Mouse (Mus musculus) splenic B cell, adult 2 months (primary cell): ENCODE results near the gene Gria4.
"Not testable (repeated sequence)": the region's sequence is repeated elsewhere in the genome, so short reads cannot be mapped to it uniquely, and the experiment has no call there.

Source experiments
- DNase-seq: peaks from one replicate; pipeline ENCODE4 v3.0.0-alpha.2; 2011; ENCODE audit warnings: low read depth, low spot score
- H3K27me3 ChIP-seq: 2 replicates; pipeline ENCODE4 v1.6.1; 2012; ENCODE audit warnings: mild to moderate bottlenecking, low read length, moderate library complexity, mixed read lengths; ENCODE audit not compliant: control insufficient read depth, poor library complexity, insufficient read depth, severe bottlenecking
- H3K36me3 ChIP-seq: 2 replicates; pipeline ENCODE4 v1.6.1; 2012; ENCODE audit warnings: mild to moderate bottlenecking, low read length, moderate library complexity, mixed read lengths; ENCODE audit not compliant: control insufficient read depth, poor library complexity, insufficient read depth, severe bottlenecking

Gria4 gene

GRCm38 (mm10) chr9:4486428-4486827 lies 309.6 kb downstream of the Gria4 start:
- no peaks in the 10 kb centered on the region for H3K27me3 ChIP-seq
- DNase-seq, result no peak
- no peaks in the 10 kb centered on the region for H3K36me3 ChIP-seq

- DNase-seq, result no peak
These were observed 311.5 kb downstream of the Gria4 start for GRCm38 (mm10) chr9:4484502-4484901.

GRCm38 (mm10) chr9:4470791-4471190 lies 325.2 kb downstream of the Gria4 start:
- DNase-seq, result no peak
- Histone ChIP-seq H3K27me3 (no peaks in the 10 kb centered on the region), H3K36me3 (no peaks in the 10 kb centered on the region)

More at GRCm38 (mm10) chr9:4484502-4484901, 311.5 kb downstream of the Gria4 start:
- H3K27me3 ChIP-seq, result no peaks in the 10 kb centered on the region
- H3K36me3 ChIP-seq, result no peaks in the 10 kb centered on the region

DNA sequence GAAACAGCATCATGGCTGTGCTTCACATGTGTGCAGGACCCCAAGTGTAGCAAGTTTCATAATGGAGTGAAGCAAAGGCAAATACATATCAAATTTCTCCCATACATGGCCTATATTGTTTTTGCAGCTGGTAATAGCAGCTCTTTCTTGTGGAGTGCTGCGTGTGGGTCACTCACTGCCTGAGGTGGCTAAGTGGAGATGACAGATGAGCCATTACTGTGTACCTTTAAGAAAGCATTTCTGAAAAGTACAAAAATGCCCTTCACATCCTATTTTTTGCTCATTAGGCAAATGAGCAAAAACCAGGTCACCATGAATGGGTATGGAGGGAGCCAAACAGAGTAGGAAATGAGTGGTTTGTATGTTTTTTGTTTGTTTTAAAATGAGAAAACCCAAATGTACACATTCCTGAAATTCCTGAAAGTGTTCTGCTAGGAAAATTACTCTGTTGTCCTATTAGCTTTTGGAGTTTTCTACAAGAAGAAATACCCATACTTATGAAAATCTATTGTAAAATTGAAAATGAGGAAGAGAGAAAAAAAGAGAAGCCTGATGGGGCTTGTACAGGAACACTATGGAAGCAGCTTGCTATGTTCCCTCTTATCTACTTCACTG lies 336.5 kb downstream of the Gria4 start:
- DNase-seq, result no peak
- H3K36me3 ChIP-seq, result no peaks in the 10 kb centered on the region
- H3K27me3 ChIP-seq, result no peaks in the 10 kb centered on the region

GRCm38 (mm10) chr9:4458193-4458592 lies 337.8 kb downstream of the Gria4 start:
- Histone ChIP-seq H3K27me3 (no peaks in the 10 kb centered on the region), H3K36me3 (no peaks in the 10 kb centered on the region)
- DNase-seq, result no peak

GRCm38 (mm10) chr9:4457644-4458043 lies 338.4 kb downstream of the Gria4 start:
- DNase-seq, result no peak
- H3K27me3 ChIP-seq, result no peaks in the 10 kb centered on the region

DNA sequence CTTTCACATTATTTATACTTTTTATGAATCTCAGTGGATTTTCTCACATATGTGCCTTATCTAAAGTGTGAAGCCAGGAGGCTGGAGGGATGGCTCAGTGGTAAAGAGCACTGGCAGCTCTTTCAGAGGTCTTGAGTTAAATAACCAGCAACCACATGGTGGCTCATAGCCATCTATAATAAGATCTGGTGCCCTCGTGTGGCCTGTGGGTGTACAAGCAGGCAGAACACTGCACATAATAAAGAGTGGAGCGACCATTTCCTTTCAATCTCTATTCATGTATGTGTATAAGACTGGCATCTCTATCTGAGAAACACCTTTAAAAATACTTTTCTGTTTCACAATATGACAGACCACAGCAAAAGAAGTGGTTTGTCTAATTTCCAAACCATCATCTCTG lies 353.1 kb downstream of the Gria4 start:
- no peaks in the 10 kb centered on the region for H3K36me3 ChIP-seq
- no peaks in the 10 kb centered on the region for H3K27me3 ChIP-seq
- peak; percentile 48 for DNase-seq

More at GRCm38 (mm10) chr9:4457644-4458043, 338.4 kb downstream of the Gria4 start:
- H3K36me3 ChIP-seq, result no peaks in the 10 kb centered on the region

DNA sequence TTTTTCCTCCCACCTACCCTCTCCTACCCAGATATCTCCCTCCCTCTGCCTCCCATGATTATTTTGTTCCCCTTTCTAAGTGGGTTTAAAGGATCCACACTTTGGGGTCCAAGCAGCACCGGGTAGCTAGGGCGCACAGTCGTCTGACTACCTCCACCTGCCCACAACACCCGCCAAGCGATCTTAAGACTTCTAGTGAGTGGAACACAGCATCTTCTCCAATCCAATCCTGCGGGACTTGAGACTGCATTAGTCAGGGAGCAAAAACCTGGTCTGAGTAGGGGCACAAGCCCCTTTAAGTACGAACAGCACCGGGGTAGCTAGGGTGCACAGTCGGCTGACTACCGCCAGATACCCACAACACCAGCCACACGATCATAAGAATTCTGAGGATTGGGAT lies 395.2 kb downstream of the Gria4 start:
- not testable (repeated sequence) for DNase-seq, H3K27me3 ChIP-seq, H3K36me3 ChIP-seq

DNA sequence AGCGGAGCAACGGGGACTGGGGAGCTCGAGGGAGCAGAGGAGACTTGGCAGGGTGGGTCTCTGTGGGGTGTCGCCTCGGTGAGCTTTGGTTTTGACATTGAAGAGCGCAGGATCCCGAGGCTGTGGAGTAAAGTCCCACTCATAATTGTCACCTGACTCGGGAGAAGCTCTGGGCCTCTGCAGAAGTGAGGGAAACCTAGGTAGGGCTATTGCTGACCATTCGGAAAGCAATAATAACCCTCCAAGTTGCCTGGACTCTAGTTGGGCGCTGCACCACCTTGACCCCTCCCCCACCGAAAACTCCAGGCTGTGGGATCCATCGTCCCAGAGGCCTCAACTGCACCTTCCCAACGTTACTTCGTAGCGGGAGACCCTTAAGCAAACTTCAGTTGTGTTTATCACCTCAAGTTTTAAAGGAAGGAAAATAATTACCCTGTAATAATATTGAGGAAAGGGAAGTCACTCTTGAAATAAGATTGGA lies 419.4 kb downstream of the Gria4 start:
- H3K36me3 ChIP-seq, result peaks cover under 1% of the 10 kb centered on the region; the same call in 1 of the 2 replicates
- H3K27me3 ChIP-seq, result no peaks in the 10 kb centered on the region
- no peak for DNase-seq

DNA sequence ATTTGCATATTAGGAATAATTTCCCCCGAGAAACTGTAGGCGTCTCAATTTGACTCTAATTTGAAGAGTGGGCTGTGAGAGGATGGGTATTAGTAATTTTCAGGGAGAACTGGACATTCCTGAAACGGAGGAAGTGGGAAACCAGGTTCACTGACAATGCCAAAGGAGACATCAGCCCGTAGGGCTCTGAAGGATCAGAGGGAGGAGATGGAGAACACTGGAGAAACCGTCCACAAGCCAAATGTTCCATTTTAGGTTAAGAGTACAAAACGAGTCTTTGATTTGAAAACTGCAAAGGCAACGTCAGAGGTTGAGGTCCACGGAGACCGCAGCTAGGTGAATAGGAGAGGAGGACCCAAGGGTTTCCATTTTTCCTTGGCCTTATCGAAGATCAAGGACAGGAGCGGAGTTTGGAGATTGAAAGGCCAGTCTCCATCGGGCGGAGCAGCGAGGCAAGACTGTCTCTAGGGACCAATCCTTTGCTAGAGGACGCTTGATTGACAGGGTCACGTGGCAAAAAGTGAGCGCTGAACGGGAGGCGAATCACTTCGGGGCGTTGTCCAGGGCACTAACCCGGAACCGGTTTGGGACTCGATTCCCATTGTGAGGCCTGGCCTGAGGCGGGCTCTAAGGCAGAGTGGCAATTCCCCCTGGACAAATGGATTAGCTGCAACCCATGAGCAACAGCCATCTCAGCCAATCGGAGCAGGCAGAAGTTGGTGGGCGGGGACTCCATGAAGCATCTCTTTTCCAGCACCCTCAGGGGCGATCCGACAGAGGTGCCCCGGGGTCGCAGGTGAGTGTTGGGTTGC lies 420.0 kb downstream of the Gria4 start, which contains the start of gene Msantd4:
Msantd4 (plus strand) TSS at position 735 of the 812 bp plus-strand sequence.
- DNase-seq, result peak; percentile 94
- Histone ChIP-seq H3K27me3 (no peaks in the 10 kb centered on the region), H3K36me3 (no peaks in the 10 kb centered on the region)
